ENCODE assay signal across 8 mouse cellular contexts in the genomic region with DNA sequence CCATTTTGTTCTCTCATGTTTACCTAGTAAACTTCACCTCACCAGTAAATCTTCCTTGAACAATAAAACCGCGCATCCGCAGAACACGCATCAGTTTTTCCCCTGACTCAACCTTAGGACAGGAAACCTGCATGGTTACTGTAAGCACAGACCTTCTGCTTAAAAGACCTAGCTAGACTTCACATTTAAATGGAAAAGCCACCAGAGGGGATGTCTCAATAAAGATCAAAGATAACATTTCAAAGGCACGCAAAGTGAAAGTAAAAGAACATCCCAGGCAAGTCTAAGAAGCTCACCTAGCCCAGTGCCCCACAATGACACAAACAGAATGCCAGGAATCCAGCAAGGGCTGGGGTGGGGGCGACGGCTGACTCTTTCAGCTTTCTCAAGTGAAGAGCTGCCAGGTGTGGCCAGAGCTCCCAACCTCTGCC. TPM values are rescaled to one million over a fixed set of nuclear protein-coding genes. Genes with fewer than 3 reads are reported as not detected.
A peak's percentile ranks its signal among the peaks of the same experiment; 100 is the strongest.
DNase-seq lines count a peak whose midpoint lies in the region; ATAC-seq and TF ChIP-seq lines count a peak whose summit lies in the region.

No protein-coding gene starts in this region.

- DNase-seq in left cerebral cortex, adult 2 months (ENCODE audit: extremely low spot score in 1 of 2, low spot score in 2 of 2), result no peak
- DNase-seq in left cerebral cortex, postnatal 36 days (ENCODE audit: low spot score in 2 of 2), result no peak
- peak; percentile 31 for DNase-seq in embryonic facial prominence, embryonic 11.5 days (ENCODE audit: low spot score)
- DNase-seq in left cerebral cortex, postnatal 4 days, result no peak
- DNase-seq in spleen, postnatal 36 days (ENCODE audit: low spot score in 2 of 2), result no peak
- no peak for DNase-seq in frontal cortex, postnatal 14 days (ENCODE audit: low spot score in 2 of 2)

- TF ChIP-seq CTCF in left cerebral cortex, adult 2 months (IDR thresholded peaks at IDR 0.05), result no peak

- 38% methylated on average over 7 of the region's 7 CpGs for WGBS in embryonic facial prominence, embryonic 11.5 days
- WGBS in kidney, embryonic 15.5 days, result 8% methylated on average over 7 of the region's 7 CpGs
- WGBS in midbrain, embryonic 13.5 days, result 45% methylated on average over 7 of the region's 7 CpGs

- peak overlapping the region; percentile 41 for H3K4me3 ChIP-seq in left cerebral cortex, adult 2 months
- 0 out of 2 replicates have a peak overlapping the region, but pooled peaks have one; percentile 25 for H3K4me3 ChIP-seq in embryonic facial prominence, embryonic 11.5 days (ENCODE audit: low read depth, low read length)
- H3K4me3 ChIP-seq in kidney, embryonic 15.5 days (replicated peaks), result peak overlapping the region; percentile 47
- no peak overlapping the region for H3K4me3 ChIP-seq in midbrain, embryonic 13.5 days (replicated peaks)

- H3K4me1 ChIP-seq in embryonic facial prominence, embryonic 11.5 days (ENCODE audit: control insufficient read depth, insufficient read depth, low read length), result no peaks in the 10 kb centered on the region
- peaks cover 53% of the 10 kb centered on the region for H3K4me1 ChIP-seq in kidney, embryonic 15.5 days
- H3K4me1 ChIP-seq in midbrain, embryonic 13.5 days (replicated peaks), result peaks cover 19% of the 10 kb centered on the region

- peak overlapping the region; percentile 7; the same call in 1 of the 2 replicates for H3K4me2 ChIP-seq in embryonic facial prominence, embryonic 11.5 days (ENCODE audit: low read depth, low read length)
- H3K4me2 ChIP-seq in kidney, embryonic 15.5 days, result peak overlapping the region; percentile 79
- peak overlapping the region; percentile 54 for H3K4me2 ChIP-seq in midbrain, embryonic 13.5 days (replicated peaks)

- H3K9me3 ChIP-seq in embryonic facial prominence, embryonic 11.5 days (replicated peaks; ENCODE audit: control insufficient read depth, low read length), result no peaks in the 10 kb centered on the region
- no peaks in the 10 kb centered on the region for H3K9me3 ChIP-seq in kidney, embryonic 15.5 days (replicated peaks)
- H3K9me3 ChIP-seq in midbrain, embryonic 13.5 days, result no peaks in the 10 kb centered on the region

- no peak overlapping the region for H3K9ac ChIP-seq in embryonic facial prominence, embryonic 11.5 days (replicated peaks; ENCODE audit: low read length)
- peak overlapping the region; percentile 43 for H3K9ac ChIP-seq in kidney, embryonic 15.5 days
- no peak overlapping the region for H3K9ac ChIP-seq in midbrain, embryonic 13.5 days (replicated peaks)

- no peak overlapping the region; the same call in 1 of the 2 replicates for H3K27ac ChIP-seq in left cerebral cortex, adult 2 months
- no peak overlapping the region for H3K27ac ChIP-seq in embryonic facial prominence, embryonic 11.5 days (replicated peaks; ENCODE audit: low read depth, low read length)
- peak overlapping the region; percentile 91 for H3K27ac ChIP-seq in kidney, embryonic 15.5 days
- no peak overlapping the region for H3K27ac ChIP-seq in midbrain, embryonic 13.5 days

- no peaks in the 10 kb centered on the region for H3K36me3 ChIP-seq in embryonic facial prominence, embryonic 11.5 days (replicated peaks; ENCODE audit: control insufficient read depth, insufficient read depth, low read depth, low read length)
- peaks cover 16% of the 10 kb centered on the region for H3K36me3 ChIP-seq in kidney, embryonic 15.5 days
- peaks cover 9% of the 10 kb centered on the region for H3K36me3 ChIP-seq in midbrain, embryonic 13.5 days

- no peak for ATAC-seq in embryonic facial prominence, embryonic 11.5 days (replicated peaks; ENCODE audit: insufficient number of reproducible peaks, low FRiP score, low TSS enrichment, low read depth)
- ATAC-seq in kidney, embryonic 15.5 days (replicated peaks; ENCODE audit: low FRiP score), result no peak
- ATAC-seq in midbrain, embryonic 13.5 days, result no peak

- H3K27me3 ChIP-seq in embryonic facial prominence, embryonic 11.5 days (ENCODE audit: control insufficient read depth, insufficient read depth, low read length), result no peaks in the 10 kb centered on the region
- H3K27me3 ChIP-seq in kidney, embryonic 15.5 days, result no peaks in the 10 kb centered on the region
- peaks cover 15% of the 10 kb centered on the region; the same call in 1 of the 2 replicates for H3K27me3 ChIP-seq in midbrain, embryonic 13.5 days

- intact Hi-C loops in left cerebral cortex, adult 2 months (cut with DNase I), result no loop called here
- intact Hi-C loops in left cerebral cortex, postnatal 36 days (cut with DNase I), result no loop called here
- intact Hi-C loops in left cerebral cortex, postnatal 4 days (cut with DNase I), result no loop called here

RNA-seq across cellular contexts. Expression of a gene that starts 58.4 kb away (rescaled TPM):
- not detected for total RNA-seq in left cerebral cortex, adult 2 months (2021)
- total RNA-seq in left cerebral cortex, postnatal 36 days (2021), result under 1 TPM in 1 of 2 experiments, not detected in 1; 0.17 TPM
- polyA plus RNA-seq in embryonic facial prominence, embryonic 11.5 days (2014; fragmentation: Nextera tagmentation; extraction: Ambion mirVana), result 0.49 and 0.58 TPM in 2 replicates
- polyA plus RNA-seq in kidney, embryonic 15.5 days (2015; fragmentation: Nextera tagmentation; extraction: Ambion mirVana), result 0.79 and 1.3 TPM in 2 replicates
- 0.07 TPM in 1 of 2 replicates, not detected in the other for polyA plus RNA-seq in midbrain, embryonic 13.5 days (2015; fragmentation: Nextera tagmentation; extraction: Ambion mirVana)
- total RNA-seq in left cerebral cortex, postnatal 4 days (2021), result 1 to 10 TPM in 1 of 2 experiments, under 1 TPM in 1; 0.77 to 1.1 TPM

Comparison
In these comparisons a context has a peak if more than half of its experiments do, and no peak if none do; other contexts are left out.
1. H3K4me2 ChIP-seq: peak in every context shown above with its lines; median percentile 79 in kidney, embryonic 15.5 days; 54 in midbrain, embryonic 13.5 days; 7 in embryonic facial prominence, embryonic 11.5 days.